Mouse (Mus musculus) lung, postnatal 0 days (tissue): Measurements from ENCODE around the gene Kif26a.

Experiments
- CTCF ChIP-seq: IDR thresholded peaks from 2 replicates; pipeline ENCODE4 v1.5.1; 2016; ENCODE audit warnings: antibody characterized with exemption, mild to moderate bottlenecking
- EP300 ChIP-seq: IDR thresholded peaks from 2 replicates; pipeline ENCODE4 v1.6.1; 2016; ENCODE audit warnings: antibody characterized with exemption, mild to moderate bottlenecking, control low read depth

- TF ChIP-seq CTCF: no peak
- TF ChIP-seq EP300: no peak
Measured at GRCm38 (mm10) chr12:112156804-112157203, 10.8 kb downstream of the Kif26a start.
